Mouse (Mus musculus): ENCODE measurements at regions not wholly inside any gene's neighbourhood (a gene's known extent, or its start where the extent isn't known, plus 50 kb on each side); places are given as distances from the start of the nearest gene placed in this dataset.

GRCm38 (mm10) chr3:118248768-118249167, 313.2 kb upstream of the Dpyd start:
- DNase-seq, result no peak

- DNase-seq, result no peak
These were observed 286.0 kb upstream of the Dpyd start for GRCm38 (mm10) chr3:118275917-118276316.

- DNase-seq, result no peak
These were observed 283.7 kb upstream of the Dpyd start for GRCm38 (mm10) chr3:118278274-118278673.

GRCm38 (mm10) chr3:118286946-118287345, 275.0 kb upstream of the Dpyd start:
- no peak for DNase-seq

- DNase-seq, result no peak
These were observed 236.8 kb upstream of the Dpyd start for GRCm38 (mm10) chr3:118325111-118325510.

GRCm38 (mm10) chr3:118328237-118328636, 233.7 kb upstream of the Dpyd start:
- no peak for DNase-seq

GRCm38 (mm10) chr3:118329132-118329674, 232.7 kb upstream of the Dpyd start:
- no peak for DNase-seq

GRCm38 (mm10) chr3:118331559-118331958, 230.4 kb upstream of the Dpyd start:
- DNase-seq, result no peak

- no peak for DNase-seq
These were observed 223.2 kb upstream of the Dpyd start for GRCm38 (mm10) chr3:118338716-118339115.

- peak; percentile 2 for DNase-seq
These were observed 200.2 kb upstream of the Dpyd start for GRCm38 (mm10) chr3:118361741-118362141.

Measured in cerebellum, adult 11 months (tissue).